ENCODE assay signal across 8 mouse cellular contexts in genomic region chr7:127392251-127392824, GRCm38 (mm10). TPM values are rescaled to one million over a fixed set of nuclear protein-coding genes. Genes with fewer than 3 reads are reported as not detected.
DNase-seq lines count a peak whose midpoint lies in the region; ATAC-seq lines count a peak whose summit lies in the region.

No protein-coding gene starts in this region.

- peaks cover 9% of the 10 kb centered on the region; the same call in 1 of the 2 replicates for H3K4me1 ChIP-seq in kidney, embryonic 14.5 days (ENCODE audit: control insufficient read depth, insufficient read depth, low read length)
- H3K4me1 ChIP-seq in embryonic facial prominence, embryonic 13.5 days, result peaks cover 16% of the 10 kb centered on the region
- H3K4me1 ChIP-seq in limb, embryonic 11.5 days (ENCODE audit: control insufficient read depth, insufficient read depth, low read length), result peaks cover 6% of the 10 kb centered on the region; the same call in 1 of the 2 replicates
- peaks cover 17% of the 10 kb centered on the region for H3K4me1 ChIP-seq in neural tube, embryonic 13.5 days (replicated peaks)

- peak overlapping the region; percentile 85 for H3K4me2 ChIP-seq in kidney, embryonic 14.5 days (replicated peaks; ENCODE audit: low read depth, low read length)
- peak overlapping the region; percentile 78 for H3K4me2 ChIP-seq in embryonic facial prominence, embryonic 13.5 days
- H3K4me2 ChIP-seq in limb, embryonic 11.5 days (ENCODE audit: low read depth, severe bottlenecking), result peak overlapping the region; percentile 61
- peak overlapping the region; percentile 80 for H3K4me2 ChIP-seq in neural tube, embryonic 13.5 days

- 86% methylated on average over 8 of the region's 8 CpGs for WGBS in kidney, embryonic 14.5 days
- WGBS in embryonic facial prominence, embryonic 13.5 days, result 85% methylated on average over 8 of the region's 8 CpGs
- WGBS in limb, embryonic 11.5 days, result 90% methylated on average over 8 of the region's 8 CpGs
- 89% methylated on average over 8 of the region's 8 CpGs for WGBS in neural tube, embryonic 13.5 days

- no peak overlapping the region for H3K27ac ChIP-seq in kidney, embryonic 14.5 days (ENCODE audit: low read depth, low read length)
- H3K27ac ChIP-seq in embryonic facial prominence, embryonic 13.5 days, result no peak overlapping the region
- H3K27ac ChIP-seq in limb, embryonic 11.5 days (replicated peaks; ENCODE audit: low read depth, low read length), result no peak overlapping the region
- no peak overlapping the region for H3K27ac ChIP-seq in neural tube, embryonic 13.5 days (replicated peaks)

- H3K4me3 ChIP-seq in kidney, embryonic 14.5 days (ENCODE audit: low read length), result peak overlapping the region; percentile 75; the same call in 1 of the 2 replicates
- peak overlapping the region; percentile 67 for H3K4me3 ChIP-seq in embryonic facial prominence, embryonic 13.5 days
- peak overlapping the region; percentile 63 for H3K4me3 ChIP-seq in limb, embryonic 11.5 days (ENCODE audit: low read depth, low read length)
- H3K4me3 ChIP-seq in neural tube, embryonic 13.5 days, result peak overlapping the region; percentile 72

- H3K9ac ChIP-seq in kidney, embryonic 14.5 days (ENCODE audit: low read depth, low read length), result peak overlapping the region; percentile 78; the same call in 1 of the 2 replicates
- peak overlapping the region; percentile 89 for H3K9ac ChIP-seq in embryonic facial prominence, embryonic 13.5 days
- no peak overlapping the region; the same call in 1 of the 2 replicates for H3K9ac ChIP-seq in limb, embryonic 11.5 days (ENCODE audit: low read length)
- H3K9ac ChIP-seq in neural tube, embryonic 13.5 days, result peak overlapping the region; percentile 93

- no peaks in the 10 kb centered on the region for H3K9me3 ChIP-seq in kidney, embryonic 14.5 days (ENCODE audit: control insufficient read depth, low read length)
- no peaks in the 10 kb centered on the region for H3K9me3 ChIP-seq in embryonic facial prominence, embryonic 13.5 days
- no peaks in the 10 kb centered on the region for H3K9me3 ChIP-seq in limb, embryonic 11.5 days (ENCODE audit: control insufficient read depth, low read length)
- no peaks in the 10 kb centered on the region for H3K9me3 ChIP-seq in neural tube, embryonic 13.5 days

- no peak for ATAC-seq in kidney, embryonic 14.5 days (ENCODE audit: low FRiP score, low TSS enrichment)
- no peak for ATAC-seq in embryonic facial prominence, embryonic 13.5 days (ENCODE audit: insufficient number of reproducible peaks, insufficient read depth, low FRiP score, low TSS enrichment, low read depth)
- ATAC-seq in limb, embryonic 11.5 days (ENCODE audit: insufficient number of reproducible peaks, low FRiP score, low TSS enrichment, low read depth), result no peak
- ATAC-seq in neural tube, embryonic 13.5 days (ENCODE audit: low read depth), result no peak

- no peaks in the 10 kb centered on the region for H3K27me3 ChIP-seq in kidney, embryonic 14.5 days (ENCODE audit: control insufficient read depth, insufficient read depth, low read length)
- no peaks in the 10 kb centered on the region for H3K27me3 ChIP-seq in embryonic facial prominence, embryonic 13.5 days
- H3K27me3 ChIP-seq in limb, embryonic 11.5 days (ENCODE audit: control insufficient read depth, insufficient read depth, low read length), result no peaks in the 10 kb centered on the region
- H3K27me3 ChIP-seq in neural tube, embryonic 13.5 days, result 0 out of 2 replicates have a peak, but pooled peaks cover 5% of the 10 kb centered on the region

- DNase-seq in kidney, postnatal 14 days, result no peak
- DNase-seq in limb, embryonic 11.5 days (ENCODE audit: low spot score), result no peak
- DNase-seq in retina, embryonic 14.5 days (ENCODE audit: low spot score), result no peak
- no peak for DNase-seq in layer of hippocampus, adult 9-11 months
- DNase-seq in thymus, postnatal 25 days, result no peak

- H3K36me3 ChIP-seq in kidney, embryonic 14.5 days (ENCODE audit: control insufficient read depth, insufficient read depth, low read length), result peaks cover 5% of the 10 kb centered on the region
- H3K36me3 ChIP-seq in embryonic facial prominence, embryonic 13.5 days, result peaks cover 13% of the 10 kb centered on the region
- H3K36me3 ChIP-seq in limb, embryonic 11.5 days (ENCODE audit: control insufficient read depth, insufficient read depth, low read length), result no peaks in the 10 kb centered on the region; the same call in 1 of the 2 replicates
- H3K36me3 ChIP-seq in neural tube, embryonic 13.5 days, result peaks cover 12% of the 10 kb centered on the region

RNA-seq across cellular contexts. Expression of gene E430018J23Rik, which starts 1.1 kb away (rescaled TPM):
- polyA plus RNA-seq in kidney, embryonic 14.5 days (2014; fragmentation: Nextera tagmentation; extraction: Ambion mirVana), result 5.5 and 8.0 TPM in 2 replicates
- 6.4 and 7.2 TPM in 2 replicates for polyA plus RNA-seq in embryonic facial prominence, embryonic 13.5 days (2015; fragmentation: Nextera tagmentation; extraction: Ambion mirVana)
- polyA plus RNA-seq in limb, embryonic 11.5 days (2014; fragmentation: Nextera tagmentation; extraction: Ambion mirVana), result 7.4 and 9.0 TPM in 2 replicates
- polyA plus RNA-seq in neural tube, embryonic 13.5 days (2015; fragmentation: Nextera tagmentation; extraction: Ambion mirVana), result 5.2 and 5.7 TPM in 2 replicates

RNA-seq across cellular contexts. Expression of gene 9130019O22Rik, which starts 5.4 kb away (rescaled TPM):
- 2.6 and 7.2 TPM in 2 replicates for polyA plus RNA-seq in kidney, embryonic 14.5 days (2014; fragmentation: Nextera tagmentation; extraction: Ambion mirVana)
- 5.6 and 5.9 TPM in 2 replicates for polyA plus RNA-seq in embryonic facial prominence, embryonic 13.5 days (2015; fragmentation: Nextera tagmentation; extraction: Ambion mirVana)
- polyA plus RNA-seq in limb, embryonic 11.5 days (2014; fragmentation: Nextera tagmentation; extraction: Ambion mirVana), result 6.3 and 6.8 TPM in 2 replicates
- polyA plus RNA-seq in neural tube, embryonic 13.5 days (2015; fragmentation: Nextera tagmentation; extraction: Ambion mirVana), result 4.2 and 5.0 TPM in 2 replicates

RNA-seq across cellular contexts. Expression of gene Zfp764, which starts 14.3 kb away (rescaled TPM):
- 6.8 and 8.8 TPM in 2 replicates for polyA plus RNA-seq in kidney, embryonic 14.5 days (2014; fragmentation: Nextera tagmentation; extraction: Ambion mirVana)
- polyA plus RNA-seq in embryonic facial prominence, embryonic 13.5 days (2015; fragmentation: Nextera tagmentation; extraction: Ambion mirVana), result 7.7 and 8.2 TPM in 2 replicates
- polyA plus RNA-seq in limb, embryonic 11.5 days (2014; fragmentation: Nextera tagmentation; extraction: Ambion mirVana), result 7.5 and 7.7 TPM in 2 replicates
- polyA plus RNA-seq in neural tube, embryonic 13.5 days (2015; fragmentation: Nextera tagmentation; extraction: Ambion mirVana), result 4.0 and 4.5 TPM in 2 replicates

RNA-seq across cellular contexts. Expression of gene Zfp747, which starts 16.5 kb away (rescaled TPM):
- 5.7 and 8.4 TPM in 2 replicates for polyA plus RNA-seq in kidney, embryonic 14.5 days (2014; fragmentation: Nextera tagmentation; extraction: Ambion mirVana)
- polyA plus RNA-seq in embryonic facial prominence, embryonic 13.5 days (2015; fragmentation: Nextera tagmentation; extraction: Ambion mirVana), result 9.4 and 10.5 TPM in 2 replicates
- 8.6 and 9.2 TPM in 2 replicates for polyA plus RNA-seq in limb, embryonic 11.5 days (2014; fragmentation: Nextera tagmentation; extraction: Ambion mirVana)
- polyA plus RNA-seq in neural tube, embryonic 13.5 days (2015; fragmentation: Nextera tagmentation; extraction: Ambion mirVana), result 8.5 and 8.6 TPM in 2 replicates

RNA-seq across cellular contexts. Expression of gene Zfp688, which starts 29.5 kb away (rescaled TPM):
- polyA plus RNA-seq in kidney, embryonic 14.5 days (2014; fragmentation: Nextera tagmentation; extraction: Ambion mirVana), result 26.8 and 27.6 TPM in 2 replicates
- polyA plus RNA-seq in embryonic facial prominence, embryonic 13.5 days (2015; fragmentation: Nextera tagmentation; extraction: Ambion mirVana), result 25.6 and 29.3 TPM in 2 replicates
- polyA plus RNA-seq in limb, embryonic 11.5 days (2014; fragmentation: Nextera tagmentation; extraction: Ambion mirVana), result 33.7 and 37.7 TPM in 2 replicates
- 31.1 and 37.7 TPM in 2 replicates for polyA plus RNA-seq in neural tube, embryonic 13.5 days (2015; fragmentation: Nextera tagmentation; extraction: Ambion mirVana)
